Mouse (Mus musculus) lung, postnatal 0 days (tissue): ENCODE measurements around the gene Dock7.

Experiments
- CTCF ChIP-seq: IDR thresholded peaks from 2 replicates; pipeline ENCODE4 v1.5.1; 2016; ENCODE audit warnings: antibody characterized with exemption, mild to moderate bottlenecking
- EP300 ChIP-seq: IDR thresholded peaks from 2 replicates; pipeline ENCODE4 v1.6.1; 2016; ENCODE audit warnings: antibody characterized with exemption, mild to moderate bottlenecking, control low read depth

DNA sequence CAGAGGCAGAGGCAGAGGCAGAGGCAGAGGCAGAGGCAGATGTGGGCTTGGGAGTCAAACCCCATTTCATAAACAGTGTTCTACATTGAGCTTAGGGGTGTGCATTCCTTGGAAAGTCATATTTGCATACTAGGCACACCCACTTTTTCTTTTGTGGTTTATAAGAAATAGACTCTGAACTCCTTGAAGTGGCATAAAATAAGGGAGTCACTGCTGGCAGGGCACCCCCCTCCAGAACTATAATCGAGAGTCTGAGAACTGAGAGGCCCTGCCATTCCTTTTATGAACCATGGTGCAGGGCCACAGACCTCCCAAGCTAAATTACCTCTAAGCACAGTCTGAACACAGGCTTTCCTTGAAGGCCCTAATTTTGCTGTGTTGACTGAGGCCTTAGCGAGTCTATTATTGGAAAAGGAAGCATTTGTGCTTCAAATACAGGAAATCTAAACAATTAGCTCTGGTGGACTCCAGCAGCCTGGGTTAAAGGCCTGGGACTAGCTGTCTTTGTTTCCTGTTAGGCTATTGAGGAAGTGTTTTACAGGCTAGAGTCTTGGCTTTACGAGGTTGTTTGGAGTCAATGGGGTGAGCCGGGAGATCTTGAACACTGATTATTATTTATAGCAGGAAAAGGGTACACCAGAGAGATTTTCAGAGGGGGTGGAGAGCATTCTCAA, 31.3 kb upstream of the Dock7 start:
- TF ChIP-seq CTCF, result no peak
- TF ChIP-seq EP300, result no peak
